Mouse (Mus musculus): ENCODE measurements around the gene Creld1. TPM values are rescaled to one million over a fixed set of nuclear protein-coding genes. Genes with fewer than 3 reads are reported as not detected.
A peak's percentile ranks its signal among the peaks of the same experiment; 100 is the strongest.

Gene Creld1
- polyA plus RNA-seq, 1 experiment from 2014 or later: 29.2 TPM

DNA sequence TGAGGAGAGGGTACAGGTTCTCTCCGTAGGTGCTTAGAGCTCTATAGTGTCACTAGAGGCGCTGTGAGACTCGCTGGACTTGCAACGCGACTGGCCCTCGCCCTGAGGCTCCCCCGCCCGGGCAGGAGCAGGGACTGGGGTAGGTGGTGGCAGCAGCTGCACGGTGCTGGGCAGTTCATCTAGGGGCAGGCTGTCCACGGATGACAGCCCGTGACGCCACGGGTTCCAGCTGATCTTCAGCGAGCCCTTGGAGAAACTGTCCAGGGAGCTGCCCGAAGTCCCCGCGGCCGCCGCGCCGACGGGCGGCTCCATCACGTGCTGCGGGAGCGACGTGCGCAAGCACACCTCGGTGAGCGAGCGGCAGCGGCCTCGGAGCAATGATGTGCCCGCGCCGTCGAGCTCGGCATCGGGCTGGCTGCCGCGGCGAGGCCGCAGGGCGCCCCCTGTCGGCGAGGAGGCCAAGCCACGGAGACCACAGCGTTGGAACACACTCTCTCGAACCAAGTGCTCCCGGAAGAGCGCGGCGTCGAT, 11.2 kb downstream of the Creld1 start:
- Histone ChIP-seq H3K36me3 (ENCODE audit: control insufficient read depth, insufficient read depth, low read length) (peaks cover 9% of the 10 kb centered on the region), H3K4me3 (ENCODE audit: low read depth, low read length) (peak overlapping the region; percentile 30; the same call in 1 of the 2 replicates), H3K4me1 (ENCODE audit: control insufficient read depth, insufficient read depth, low read length) (peaks cover 9% of the 10 kb centered on the region), H3K4me2 (peak overlapping the region; percentile 48), H3K9me3 (ENCODE audit: control insufficient read depth, low read length) (no peaks in the 10 kb centered on the region), H3K27ac (ENCODE audit: low read depth, low read length) (no peak overlapping the region), H3K9ac (ENCODE audit: low read length) (peak overlapping the region; percentile 51), H3K27me3 (ENCODE audit: control insufficient read depth, insufficient read depth, low read length) (peaks cover 6% of the 10 kb centered on the region)
- peak; percentile 98 for DNase-seq (ENCODE audit: low spot score, missing footprints)
- 2% methylated on average over 49 of the region's 54 CpGs for WGBS
- peak; percentile 86 for ATAC-seq (ENCODE audit: low FRiP score)

DNA sequence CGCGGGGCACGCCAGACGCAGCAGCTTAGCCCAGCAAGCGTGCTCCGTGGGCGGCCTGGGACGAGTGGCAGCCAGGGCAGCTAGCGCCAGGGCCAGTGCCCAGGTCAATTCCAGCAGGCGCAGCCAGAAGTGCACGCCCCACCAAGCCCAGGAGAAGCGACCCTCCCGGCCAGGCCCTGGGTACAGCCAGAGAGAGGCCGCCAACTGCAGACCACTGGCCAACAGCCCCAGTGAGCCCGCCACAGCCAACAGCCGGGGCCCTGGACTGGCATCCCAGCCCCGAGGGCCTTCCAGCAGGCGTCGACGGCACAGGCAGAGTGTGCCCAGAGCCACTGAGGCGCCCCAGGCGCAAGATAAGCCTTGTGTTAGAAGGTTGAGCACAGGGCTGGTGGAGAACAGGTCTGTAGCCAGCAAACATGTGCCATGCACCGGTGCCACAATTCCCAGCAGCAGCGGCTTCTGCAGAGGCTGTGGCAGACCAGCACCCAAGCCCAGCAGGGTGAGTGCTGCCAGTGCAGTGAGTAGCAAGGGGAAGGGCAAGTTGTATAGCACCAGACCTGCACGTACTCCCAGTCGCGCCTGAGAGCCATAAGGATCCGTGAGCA, 12.1 kb downstream of the Creld1 start:
- Histone ChIP-seq H3K9ac (ENCODE audit: low read length) (0 out of 2 replicates have a peak overlapping the region, but pooled peaks have one; percentile 51), H3K27me3 (ENCODE audit: control insufficient read depth, insufficient read depth, low read length) (peaks cover 6% of the 10 kb centered on the region), H3K9me3 (ENCODE audit: control insufficient read depth, low read length) (no peaks in the 10 kb centered on the region), H3K4me3 (ENCODE audit: low read depth, low read length) (peak overlapping the region; percentile 30; the same call in 1 of the 2 replicates), H3K4me2 (peak overlapping the region; percentile 48), H3K36me3 (ENCODE audit: control insufficient read depth, insufficient read depth, low read length) (peaks cover 9% of the 10 kb centered on the region), H3K4me1 (ENCODE audit: control insufficient read depth, insufficient read depth, low read length) (peaks cover 9% of the 10 kb centered on the region), H3K27ac (ENCODE audit: low read depth, low read length) (no peak overlapping the region)
- 50% methylated on average over 28 of the region's 28 CpGs for WGBS
- DNase-seq (ENCODE audit: low spot score, missing footprints): peak; percentile 88
- no peak for ATAC-seq (ENCODE audit: low FRiP score)

DNA sequence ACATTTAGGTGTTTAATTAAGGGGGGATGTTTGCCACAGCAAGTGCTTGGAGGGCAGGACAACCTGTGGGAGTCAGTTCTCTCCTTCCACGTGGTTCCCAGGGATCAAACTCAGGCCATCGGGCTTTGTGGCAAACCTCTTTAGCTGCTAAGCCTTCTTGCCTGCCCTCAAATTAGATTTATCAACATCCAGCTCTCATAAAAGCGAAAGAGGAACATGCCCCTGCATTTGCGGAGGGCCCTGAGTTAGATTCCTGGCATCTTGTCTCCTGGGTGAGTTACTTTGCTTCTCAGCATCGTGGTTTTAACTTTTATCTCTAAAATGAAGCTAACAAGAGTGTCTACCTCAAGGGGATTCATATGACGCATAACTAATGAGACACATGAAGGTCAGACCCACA, 16.2 kb downstream of the Creld1 start:
- H3K27me3 ChIP-seq (ENCODE audit: control insufficient read depth, insufficient read depth, low read length): peaks cover 6% of the 10 kb centered on the region
- no peak overlapping the region for H3K9ac ChIP-seq (ENCODE audit: low read length)
- no peak overlapping the region for H3K4me3 ChIP-seq (ENCODE audit: low read depth, low read length)
- H3K4me1 ChIP-seq (ENCODE audit: control insufficient read depth, insufficient read depth, low read length): peaks cover 7% of the 10 kb centered on the region
- no peaks in the 10 kb centered on the region for H3K36me3 ChIP-seq (ENCODE audit: control insufficient read depth, insufficient read depth, low read length)
- H3K4me2 ChIP-seq: no peak overlapping the region
- 78% methylated on average over 6 of the region's 6 CpGs for WGBS
- no peak for ATAC-seq (ENCODE audit: low FRiP score)
- no peaks in the 10 kb centered on the region for H3K9me3 ChIP-seq (ENCODE audit: control insufficient read depth, low read length)
- DNase-seq (ENCODE audit: low spot score, missing footprints): no peak
- no peak overlapping the region for H3K27ac ChIP-seq (ENCODE audit: low read depth, low read length)

DNA sequence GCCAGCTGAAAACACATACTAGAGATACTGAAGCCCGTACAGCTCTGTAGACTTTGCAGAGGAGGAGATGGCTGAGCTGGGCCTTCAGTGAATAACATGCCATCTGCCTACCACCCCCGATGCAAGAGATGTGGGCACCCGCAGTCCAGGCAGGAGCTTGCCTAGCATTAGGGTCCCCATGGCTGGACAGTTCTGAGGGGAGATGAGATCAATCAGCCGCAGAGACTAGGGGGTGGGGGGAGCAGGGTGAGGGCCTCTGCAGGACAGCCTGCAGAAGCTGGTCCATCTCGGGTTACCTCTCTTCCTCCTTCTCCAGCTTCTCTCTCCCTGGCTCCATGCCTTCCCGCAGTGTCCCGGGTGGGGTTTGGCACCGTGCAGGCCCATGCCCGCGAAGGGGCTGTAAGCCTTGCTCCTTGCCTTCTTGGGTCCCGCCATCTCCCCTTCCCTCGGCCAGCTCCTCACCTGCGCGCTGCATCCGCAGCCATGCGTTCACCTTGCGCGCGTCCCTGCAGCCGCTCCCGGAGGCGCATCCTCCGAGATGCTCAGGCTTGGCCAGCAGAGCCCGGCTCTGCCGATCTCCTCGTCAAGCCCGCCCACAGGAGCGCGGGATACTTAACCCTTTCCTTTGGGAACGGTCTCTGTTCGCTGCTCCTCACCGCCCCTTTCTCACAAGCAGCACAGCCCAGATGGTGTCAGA, 18.4 kb downstream of the Creld1 start, which contains the start of gene Prrt3:
TSS of gene Prrt3 (minus strand) at position 544 of the 697 bp plus-strand sequence.
- H3K4me3 ChIP-seq (ENCODE audit: low read depth, low read length): peak within 1 kb of the TSS; percentile 45
- H3K9me3 ChIP-seq (ENCODE audit: control insufficient read depth, low read length): no peaks in the 10 kb centered on the region
- no peak within 1 kb of the TSS for H3K27ac ChIP-seq (ENCODE audit: low read depth, low read length)
- no peaks in the 10 kb centered on the region for H3K36me3 ChIP-seq (ENCODE audit: control insufficient read depth, insufficient read depth, low read length)
- ATAC-seq (ENCODE audit: low FRiP score): peak; percentile 74; the same call in 1 of the 2 replicates
- WGBS: 3% methylated on average over 32 of the region's 32 CpGs
- DNase-seq (ENCODE audit: low spot score, missing footprints): peak; percentile 92
- no peaks in the 10 kb centered on the region for H3K4me1 ChIP-seq (ENCODE audit: control insufficient read depth, insufficient read depth, low read length)
- peak within 1 kb of the TSS; percentile 72 for H3K4me2 ChIP-seq
- peak within 1 kb of the TSS; percentile 66 for H3K9ac ChIP-seq (ENCODE audit: low read length)
- no peaks in the 10 kb centered on the region for H3K27me3 ChIP-seq (ENCODE audit: control insufficient read depth, insufficient read depth, low read length)

DNA sequence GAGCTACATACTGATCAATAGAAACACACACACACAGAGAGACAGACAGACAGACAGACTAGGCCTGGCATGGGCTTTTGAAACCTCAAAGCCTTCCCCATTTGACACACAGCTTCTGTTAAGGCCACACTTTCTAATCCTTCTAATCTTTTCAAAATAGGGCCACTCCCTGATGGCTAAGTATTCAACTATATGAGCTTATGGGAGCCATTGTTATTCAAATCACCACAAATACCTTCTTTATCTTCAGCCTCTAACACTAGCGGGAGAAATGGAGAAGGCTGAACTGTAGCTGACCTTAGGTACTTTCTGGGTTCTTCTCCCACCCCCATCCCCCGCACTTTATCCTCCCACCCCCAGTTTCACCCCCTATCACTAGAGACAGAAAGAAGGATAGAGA, 19.7 kb downstream of the Creld1 start:
- H3K9me3 ChIP-seq (ENCODE audit: control insufficient read depth, low read length): no peaks in the 10 kb centered on the region
- H3K4me2 ChIP-seq: no peak overlapping the region
- ATAC-seq (ENCODE audit: low FRiP score): no peak; the same call in 1 of the 2 replicates
- H3K27ac ChIP-seq (ENCODE audit: low read depth, low read length): no peak overlapping the region
- no peak for DNase-seq (ENCODE audit: low spot score, missing footprints)
- no peak overlapping the region for H3K9ac ChIP-seq (ENCODE audit: low read length)
- WGBS: 20% methylated on average over 2 of the region's 2 CpGs
- H3K36me3 ChIP-seq (ENCODE audit: control insufficient read depth, insufficient read depth, low read length): no peaks in the 10 kb centered on the region
- no peak overlapping the region for H3K4me3 ChIP-seq (ENCODE audit: low read depth, low read length)
- no peaks in the 10 kb centered on the region for H3K4me1 ChIP-seq (ENCODE audit: control insufficient read depth, insufficient read depth, low read length)
- H3K27me3 ChIP-seq (ENCODE audit: control insufficient read depth, insufficient read depth, low read length): no peaks in the 10 kb centered on the region

GRCm38 (mm10) chr6:113505689-113506088, 22.6 kb downstream of the Creld1 start:
- whole genome bisulfite sequencing: 53% methylated on average over 1 of the region's 1 CpGs
- ATAC-seq (ENCODE audit: low FRiP score): no peak
- no peak for DNase-seq (ENCODE audit: low spot score, missing footprints)
- Histone ChIP-seq H3K27ac (ENCODE audit: low read depth, low read length) (no peak overlapping the region), H3K4me2 (no peak overlapping the region), H3K36me3 (ENCODE audit: control insufficient read depth, insufficient read depth, low read length) (no peaks in the 10 kb centered on the region), H3K4me1 (ENCODE audit: control insufficient read depth, insufficient read depth, low read length) (no peaks in the 10 kb centered on the region), H3K4me3 (ENCODE audit: low read depth, low read length) (no peak overlapping the region), H3K9me3 (ENCODE audit: control insufficient read depth, low read length) (no peaks in the 10 kb centered on the region), H3K9ac (ENCODE audit: low read length) (no peak overlapping the region), H3K27me3 (ENCODE audit: control insufficient read depth, insufficient read depth, low read length) (no peaks in the 10 kb centered on the region)

DNA sequence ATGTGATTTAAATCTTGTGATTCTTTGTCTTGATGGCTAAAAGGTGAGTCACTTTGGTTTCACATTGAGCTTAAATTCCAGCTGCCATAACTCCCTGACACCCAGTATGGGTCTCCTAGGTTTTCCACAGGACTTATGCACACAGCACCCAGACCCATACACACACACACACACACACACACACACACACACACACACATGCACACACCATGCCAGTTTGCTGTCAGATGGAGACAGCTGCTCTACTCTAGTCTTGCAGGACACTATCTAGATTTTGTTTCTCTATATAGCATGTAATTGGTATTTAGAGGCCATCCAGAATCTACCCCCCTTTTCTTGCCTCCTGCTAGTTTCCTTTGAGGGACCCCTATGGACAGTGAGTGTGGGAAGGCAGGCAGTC, 24.0 kb downstream of the Creld1 start:
- Histone ChIP-seq H3K9me3 (ENCODE audit: control insufficient read depth, low read length) (no peaks in the 10 kb centered on the region), H3K27ac (ENCODE audit: low read depth, low read length) (no peak overlapping the region), H3K36me3 (ENCODE audit: control insufficient read depth, insufficient read depth, low read length) (no peaks in the 10 kb centered on the region), H3K4me2 (no peak overlapping the region), H3K27me3 (ENCODE audit: control insufficient read depth, insufficient read depth, low read length) (no peaks in the 10 kb centered on the region), H3K4me1 (ENCODE audit: control insufficient read depth, insufficient read depth, low read length) (no peaks in the 10 kb centered on the region), H3K9ac (ENCODE audit: low read length) (no peak overlapping the region), H3K4me3 (ENCODE audit: low read depth, low read length) (no peak overlapping the region)
- DNase-seq (ENCODE audit: low spot score, missing footprints): no peak
- no peak for ATAC-seq (ENCODE audit: low FRiP score)

GRCm38 (mm10) chr6:113508272-113508946, 25.3 kb downstream of the Creld1 start:
- Histone ChIP-seq H3K4me3 (ENCODE audit: low read depth, low read length) (no peak overlapping the region), H3K9me3 (ENCODE audit: control insufficient read depth, low read length) (no peaks in the 10 kb centered on the region), H3K4me2 (no peak overlapping the region), H3K4me1 (ENCODE audit: control insufficient read depth, insufficient read depth, low read length) (no peaks in the 10 kb centered on the region), H3K36me3 (ENCODE audit: control insufficient read depth, insufficient read depth, low read length) (no peaks in the 10 kb centered on the region), H3K9ac (ENCODE audit: low read length) (no peak overlapping the region), H3K27ac (ENCODE audit: low read depth, low read length) (no peak overlapping the region), H3K27me3 (ENCODE audit: control insufficient read depth, insufficient read depth, low read length) (no peaks in the 10 kb centered on the region)
- DNase-seq (ENCODE audit: low spot score, missing footprints) (no peak), ATAC-seq (ENCODE audit: low FRiP score) (no peak)
- WGBS: 71% methylated on average over 7 of the region's 7 CpGs

DNA sequence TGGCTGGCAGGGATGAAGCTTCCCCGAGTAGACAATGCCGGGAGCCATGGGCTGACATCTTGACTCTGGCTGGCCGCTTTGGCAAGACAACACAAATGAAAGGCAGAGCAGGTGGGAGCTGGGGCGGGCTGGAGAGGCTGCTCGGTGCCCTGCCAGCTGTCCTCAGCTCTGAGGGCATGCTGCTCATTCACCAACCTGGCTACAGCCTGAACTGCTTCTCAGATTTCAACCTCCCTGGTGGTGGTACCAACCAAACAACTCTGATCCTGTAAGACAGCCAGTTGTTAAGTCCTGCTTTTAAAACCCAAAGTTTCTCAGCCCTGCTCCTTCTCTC, 25.8 kb downstream of the Creld1 start:
- no peak for ATAC-seq (ENCODE audit: low FRiP score)
- no peak overlapping the region for H3K27ac ChIP-seq (ENCODE audit: low read depth, low read length)

More for the DNA sequence above, 25.8 kb downstream of the Creld1 start:
- Histone ChIP-seq H3K9me3 (ENCODE audit: control insufficient read depth, low read length) (no peaks in the 10 kb centered on the region), H3K4me3 (ENCODE audit: low read depth, low read length) (no peak overlapping the region), H3K36me3 (ENCODE audit: control insufficient read depth, insufficient read depth, low read length) (no peaks in the 10 kb centered on the region), H3K9ac (ENCODE audit: low read length) (no peak overlapping the region), H3K4me2 (no peak overlapping the region), H3K4me1 (ENCODE audit: control insufficient read depth, insufficient read depth, low read length) (no peaks in the 10 kb centered on the region), H3K27me3 (ENCODE audit: control insufficient read depth, insufficient read depth, low read length) (no peaks in the 10 kb centered on the region)
- WGBS: 54% methylated on average over 5 of the region's 5 CpGs
- DNase-seq (ENCODE audit: low spot score, missing footprints): no peak
